Mouse (Mus musculus) adrenal gland, adult 8-10 months (tissue): ENCODE measurements around the gene Alg2. TPM values are rescaled to one million over a fixed set of nuclear protein-coding genes. Genes with fewer than 3 reads are reported as not detected.

Experiments used
- DNase-seq: peaks from one replicate; pipeline ENCODE4 v3.0.0; 2022
- total RNA-seq, 4 experiments: library from RNA; stranded (reverse); gene quantifications; 2 replicates each; pipeline ENCODE4 v1.2.4; 2022

Gene Alg2
- total RNA-seq, result 100 to 1,000 TPM; 173 to 205 (median 178) TPM

DNA sequence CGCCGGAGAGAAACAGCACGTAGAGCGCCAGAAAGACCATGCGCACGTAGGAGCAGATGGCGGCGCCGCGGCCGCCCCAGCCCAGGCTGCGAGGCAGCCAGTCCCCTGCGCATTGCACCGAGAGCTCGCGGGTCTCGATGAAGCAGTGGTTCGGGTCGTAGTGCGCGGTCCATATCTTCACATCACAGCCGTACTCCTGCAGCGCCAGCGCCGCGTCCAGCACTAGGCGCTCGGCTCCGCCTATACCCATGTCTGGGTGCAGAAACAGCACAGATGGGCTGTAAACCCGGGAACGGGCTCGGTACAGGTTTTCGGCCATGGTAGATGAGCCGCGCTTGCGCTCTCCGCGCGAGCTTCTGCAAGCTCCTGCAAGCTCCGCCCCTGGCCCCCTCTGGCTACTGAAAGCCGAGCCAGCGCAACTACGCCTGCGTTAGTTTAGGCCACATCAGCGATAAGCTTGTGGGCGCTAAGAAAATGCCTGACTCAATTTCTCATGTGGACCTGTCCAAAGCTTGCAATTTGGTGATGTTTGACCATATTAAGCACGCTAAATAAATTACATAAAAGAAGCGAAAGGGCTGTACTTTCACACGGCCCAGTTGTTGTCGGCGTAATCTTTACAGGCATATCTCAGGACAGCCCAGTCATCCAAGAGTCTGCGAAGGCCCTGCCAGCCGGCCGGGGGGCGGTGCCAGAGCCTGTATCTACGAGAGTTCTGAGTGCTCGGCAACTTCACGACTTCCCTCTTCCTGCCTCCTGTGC lies at the start of gene Alg2, which contains the start of gene Sec61b:
Alg2 (minus strand) TSS at position 366 of the 762 bp plus-strand sequence.
Sec61b (plus strand) TSS at position 691 of the 762 bp plus-strand sequence.
- peak; percentile 95 for DNase-seq

DNA sequence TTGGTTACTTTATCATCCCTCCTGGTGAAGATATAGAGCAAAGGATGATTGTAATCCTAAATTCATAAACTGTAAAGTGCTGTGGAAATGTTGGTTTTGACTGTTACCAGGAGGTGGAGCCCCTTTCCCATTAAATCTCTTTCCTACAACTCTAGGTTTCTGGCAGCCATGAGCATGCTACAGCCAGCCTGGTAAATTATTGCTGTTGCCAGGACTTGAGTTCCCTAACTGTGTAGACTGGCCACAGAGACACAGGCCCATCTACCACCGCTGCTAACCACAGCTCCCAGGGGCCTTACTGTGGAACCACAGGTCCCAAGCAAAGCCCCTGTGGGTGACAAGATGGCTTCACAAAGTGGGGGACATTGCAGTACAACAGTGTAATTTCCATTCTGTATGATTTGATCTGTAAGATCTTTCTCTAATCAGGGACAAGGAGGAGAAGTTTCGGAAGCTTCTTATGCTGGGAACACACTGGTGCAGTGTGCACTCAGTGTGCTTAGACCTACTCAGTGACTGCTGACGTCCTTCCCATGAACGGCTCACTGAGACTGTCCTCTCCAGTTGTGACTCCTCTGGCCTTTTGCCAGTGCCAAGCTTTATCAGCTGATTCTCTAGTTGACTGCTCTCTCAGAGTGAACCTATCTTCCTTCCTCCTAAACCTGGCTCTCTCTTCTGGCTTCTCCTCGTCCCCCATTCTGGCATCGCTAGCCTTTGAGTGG lies 47.9 kb upstream of the Alg2 start:
- DNase-seq, result no peak

DNA sequence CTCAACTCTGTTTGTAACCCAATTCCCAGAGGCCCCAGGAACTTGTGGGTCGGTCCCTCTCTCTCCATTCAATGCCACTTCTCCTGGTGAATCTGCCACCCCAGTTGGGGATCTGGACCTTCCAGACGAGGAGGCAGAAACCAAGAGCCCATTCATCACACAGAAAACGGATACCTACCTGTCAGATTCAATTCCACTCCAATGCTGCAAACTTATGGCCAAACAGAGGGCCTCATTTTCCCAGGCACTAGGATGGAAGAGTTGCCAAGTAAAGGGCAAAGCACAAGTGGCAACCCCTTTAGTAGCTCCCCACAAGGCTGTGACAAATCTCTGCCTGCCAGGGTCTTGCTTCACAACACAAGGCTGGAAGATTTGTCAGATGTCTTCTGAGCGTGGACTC lies 45.9 kb upstream of the Alg2 start:
- DNase-seq, result no peak

DNA sequence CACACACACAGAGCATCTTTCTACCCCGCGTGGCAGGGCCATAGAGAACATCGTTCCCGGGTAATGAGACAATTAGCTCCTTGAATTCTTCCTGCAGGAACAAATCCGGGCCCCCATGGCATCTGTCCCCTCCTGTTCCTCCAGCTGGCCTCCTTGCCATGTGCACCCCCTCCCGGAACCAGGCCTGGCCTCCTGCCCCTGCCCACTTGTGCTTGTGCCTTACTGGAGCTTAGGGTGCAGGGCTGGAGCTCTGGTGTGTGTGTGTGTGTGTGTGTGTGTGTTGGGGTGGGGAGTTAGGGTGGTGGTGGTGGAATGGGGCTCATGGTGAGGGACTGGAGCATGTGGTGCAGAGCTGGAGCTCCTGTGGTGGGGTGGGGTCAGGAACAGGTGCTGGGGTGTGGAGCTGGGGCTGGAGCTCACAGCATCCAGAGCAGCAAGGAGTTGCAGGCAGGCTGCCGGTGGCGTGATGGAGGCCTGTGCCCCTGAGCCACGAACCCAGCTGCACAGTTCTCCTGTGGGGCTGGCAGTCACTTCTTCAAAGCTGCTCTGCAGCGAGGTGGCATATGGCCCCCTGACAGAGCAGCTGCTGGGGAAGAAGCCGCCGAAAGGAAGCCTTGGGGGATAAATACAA lies 44.5 kb upstream of the Alg2 start:
- no peak for DNase-seq

DNA sequence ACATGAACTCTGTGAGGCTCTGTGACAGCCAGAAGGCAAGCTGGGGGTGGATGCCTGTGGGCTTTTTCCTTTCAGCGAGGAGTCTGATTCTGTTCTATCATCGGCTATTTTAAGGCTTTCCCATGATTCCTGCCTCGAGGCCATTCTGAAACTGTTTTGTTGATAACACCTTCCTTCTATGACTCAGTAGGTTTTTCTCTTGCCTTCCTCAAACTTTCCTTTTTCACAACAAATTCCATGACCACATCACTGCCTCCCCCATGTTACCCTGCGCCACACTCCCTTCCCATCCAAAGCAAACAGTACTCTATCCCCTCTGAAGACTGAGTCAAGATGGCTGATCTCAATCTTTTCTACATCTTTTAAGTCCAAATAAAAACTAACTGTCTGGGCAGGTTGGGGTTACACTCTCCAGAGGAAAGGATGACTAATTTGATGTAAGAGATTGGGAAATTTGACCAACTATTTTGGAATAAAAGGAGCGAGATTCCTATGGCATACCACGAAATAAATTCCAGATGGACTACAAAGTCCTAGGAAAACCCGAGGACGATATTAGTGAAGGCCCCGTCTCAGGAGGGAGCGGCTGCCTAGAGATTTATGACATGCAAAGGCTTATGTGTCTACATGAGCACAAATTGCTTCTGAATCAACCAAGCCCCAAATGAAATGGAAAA lies 30.8 kb upstream of the Alg2 start:
- no peak for DNase-seq

DNA sequence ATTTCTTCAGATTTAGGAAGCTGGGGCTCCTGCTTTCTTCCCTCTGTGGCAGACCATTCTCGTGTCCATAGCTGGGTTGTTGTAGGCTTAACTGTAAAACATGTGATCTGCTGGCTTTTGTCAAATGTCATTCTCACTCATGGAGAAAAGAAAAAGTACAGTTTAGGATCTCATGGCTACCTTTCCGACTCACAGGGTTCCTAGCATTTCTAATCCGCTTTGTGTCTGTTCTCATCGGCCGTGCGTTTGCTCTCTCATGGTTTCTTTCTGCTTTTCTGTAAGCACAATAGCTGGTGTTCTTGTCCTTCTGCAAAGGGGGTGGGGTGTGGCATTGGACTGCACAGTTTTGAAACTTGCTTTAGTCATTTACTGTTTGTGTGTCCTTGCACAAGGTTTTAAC lies 28.9 kb upstream of the Alg2 start:
- no peak for DNase-seq

DNA sequence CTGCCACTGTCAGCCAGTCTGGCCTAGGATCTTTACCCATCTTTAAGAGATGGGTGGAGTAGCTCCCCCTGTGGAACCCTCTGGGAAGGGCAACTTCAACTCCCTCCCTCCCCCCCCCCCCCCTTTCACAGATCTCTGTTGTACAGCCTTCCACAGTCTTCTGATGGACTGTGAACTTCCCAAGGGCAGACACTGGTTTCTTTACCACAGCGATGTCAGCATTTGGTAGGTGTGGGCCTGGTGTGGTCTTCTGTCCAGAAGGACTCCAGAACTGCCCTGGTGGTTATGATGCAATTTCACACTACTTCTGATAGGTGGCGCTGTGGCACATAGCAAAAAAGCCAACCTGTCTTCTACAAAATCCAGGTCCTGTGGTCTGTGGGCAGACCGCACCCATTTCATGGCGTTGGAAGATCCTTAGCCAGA lies 28.4 kb upstream of the Alg2 start:
- DNase-seq, result peak; percentile 40

DNA sequence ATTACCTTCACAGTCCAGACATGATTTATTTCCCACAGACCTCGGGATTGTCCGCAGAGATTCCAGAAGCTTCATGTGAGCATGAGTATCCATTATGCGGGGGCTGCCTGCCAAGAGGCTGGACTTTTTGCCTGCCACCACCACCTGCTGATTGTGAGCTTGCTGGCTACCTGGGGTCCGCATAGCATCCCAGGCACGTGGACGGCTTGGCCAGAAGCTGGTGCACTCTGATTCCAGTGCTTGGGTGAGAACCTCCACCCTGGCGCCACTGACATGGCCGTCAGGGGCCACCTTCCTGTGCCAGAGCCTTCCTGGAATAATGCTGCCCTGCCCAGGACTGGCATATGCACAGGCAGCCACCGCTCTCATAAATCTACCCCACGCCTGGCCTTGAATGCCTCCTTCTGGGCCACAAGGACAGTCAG lies 25.0 kb upstream of the Alg2 start:
- peak; percentile 81 for DNase-seq

DNA sequence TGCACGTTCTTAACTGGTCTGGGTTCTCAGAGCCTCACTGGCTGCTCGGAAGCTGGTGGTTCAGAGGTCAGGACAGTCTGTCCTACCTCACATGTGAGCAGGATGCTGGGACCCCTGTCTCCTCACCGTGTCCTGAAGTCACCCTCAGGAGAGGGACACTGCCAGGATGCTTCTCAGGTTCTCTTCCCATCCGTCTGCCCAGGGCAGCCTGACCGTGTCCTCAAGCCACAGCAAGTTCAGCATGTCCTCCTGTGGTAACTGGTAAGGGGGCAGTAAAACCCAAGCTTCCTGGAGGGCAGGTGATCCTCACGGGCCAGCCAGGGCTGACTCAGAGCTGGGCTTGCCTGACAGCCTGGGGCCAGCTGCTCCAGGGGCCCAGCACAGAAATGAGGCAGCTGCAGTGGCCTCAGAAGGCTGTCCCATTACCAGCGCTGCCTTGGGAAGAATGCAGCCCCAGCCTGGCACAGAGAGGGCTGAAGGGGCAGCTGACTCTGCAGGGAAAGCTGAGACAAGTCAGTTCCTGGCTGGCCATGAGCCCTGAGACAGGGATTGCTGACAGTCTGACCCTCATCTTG lies 23.8 kb upstream of the Alg2 start:
- DNase-seq, result no peak

DNA sequence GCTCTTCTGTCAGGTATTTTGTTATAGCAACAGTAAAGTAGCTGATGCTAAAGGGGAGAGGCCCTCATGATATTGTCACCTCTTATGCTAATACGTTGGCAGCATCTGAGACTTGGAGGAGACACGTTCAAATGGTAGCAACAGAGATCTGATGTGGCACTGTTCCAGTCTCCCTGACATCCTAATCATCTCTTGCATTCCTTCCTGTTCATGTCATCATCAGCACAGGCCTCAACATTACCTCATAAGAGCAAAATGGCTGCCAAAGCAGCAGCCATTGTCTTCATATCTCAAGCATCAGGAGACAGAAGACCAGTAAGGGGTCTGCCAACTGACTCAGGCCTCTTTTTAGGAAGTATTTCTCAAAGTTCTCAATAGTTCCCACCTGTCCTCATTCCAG lies 20.6 kb upstream of the Alg2 start:
- DNase-seq, result no peak

DNA sequence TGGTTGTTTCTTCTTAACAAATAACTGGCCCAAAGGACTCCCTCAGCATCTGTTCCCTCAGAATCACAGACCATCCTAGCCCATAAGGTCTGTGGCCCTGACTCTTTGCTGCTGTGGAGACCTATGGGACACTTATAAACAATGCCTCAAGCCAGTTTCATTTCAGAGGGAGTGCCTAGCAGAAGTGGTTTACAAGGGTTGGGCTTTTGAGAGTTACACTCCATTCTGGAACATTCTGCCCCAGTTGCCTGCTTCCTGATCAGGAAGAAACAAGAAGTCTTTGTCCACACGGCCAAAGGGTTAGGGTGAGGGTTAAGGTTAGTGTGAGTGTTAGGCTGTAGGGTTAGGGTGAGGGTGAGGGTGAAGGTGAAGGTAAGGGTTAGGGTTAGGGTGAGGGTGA lies 20.0 kb upstream of the Alg2 start:
- no peak for DNase-seq

DNA sequence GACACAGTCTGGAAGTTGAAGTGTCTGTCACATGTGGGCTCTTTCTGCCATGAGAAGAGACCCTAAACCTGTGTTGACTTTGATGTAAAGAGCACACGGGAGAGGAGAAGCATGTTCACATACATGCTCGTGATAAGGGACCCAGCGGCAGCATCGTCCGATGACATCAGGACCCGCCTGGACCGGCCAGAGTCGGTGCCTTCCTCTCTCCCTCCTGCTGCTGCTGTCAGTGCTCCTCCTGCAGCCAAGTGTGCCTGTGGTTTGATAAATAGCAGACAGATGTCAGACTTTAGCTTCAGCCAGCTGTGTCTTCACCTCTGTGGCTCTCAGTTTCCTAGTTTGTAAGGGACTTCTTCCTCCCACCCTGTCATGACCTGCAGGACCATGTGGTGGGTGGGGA lies 19.3 kb upstream of the Alg2 start:
- no peak for DNase-seq

DNA sequence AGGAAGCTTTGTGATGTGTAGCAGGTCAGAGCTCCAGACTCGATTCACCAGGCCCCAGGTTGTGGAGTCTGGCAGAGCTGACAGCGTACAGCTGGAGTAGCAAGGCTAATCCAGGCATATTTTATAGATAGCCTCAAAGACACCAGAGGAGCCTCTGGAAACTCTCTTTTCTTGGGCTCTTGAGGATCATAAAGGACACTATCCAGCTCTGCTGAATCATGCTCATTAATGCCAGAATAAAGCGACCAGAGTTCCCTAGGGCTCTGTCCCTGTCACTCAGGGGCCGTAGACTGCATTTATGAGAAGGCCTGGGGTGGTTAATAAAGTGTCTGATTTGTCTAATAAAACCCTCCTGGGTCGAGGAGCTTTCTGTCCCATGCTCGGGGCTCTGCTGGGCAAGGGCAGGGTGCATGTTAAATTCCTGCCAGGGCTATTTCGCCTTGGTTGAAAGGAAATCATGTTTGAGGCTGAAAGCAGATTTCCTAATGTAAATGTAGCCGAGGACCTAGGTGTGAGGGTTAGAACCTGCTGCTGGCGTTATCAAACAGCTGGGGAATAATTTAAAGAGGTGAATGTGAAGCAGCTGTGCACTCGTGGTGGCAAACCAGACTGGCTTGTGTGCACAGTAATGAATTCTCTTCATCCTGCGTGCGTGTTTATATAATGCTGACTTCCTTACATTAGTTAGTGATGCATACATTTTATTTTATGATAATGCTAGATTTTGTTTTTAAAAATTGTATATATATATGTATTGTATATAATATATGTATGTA lies 18.4 kb upstream of the Alg2 start:
- no peak for DNase-seq

DNA sequence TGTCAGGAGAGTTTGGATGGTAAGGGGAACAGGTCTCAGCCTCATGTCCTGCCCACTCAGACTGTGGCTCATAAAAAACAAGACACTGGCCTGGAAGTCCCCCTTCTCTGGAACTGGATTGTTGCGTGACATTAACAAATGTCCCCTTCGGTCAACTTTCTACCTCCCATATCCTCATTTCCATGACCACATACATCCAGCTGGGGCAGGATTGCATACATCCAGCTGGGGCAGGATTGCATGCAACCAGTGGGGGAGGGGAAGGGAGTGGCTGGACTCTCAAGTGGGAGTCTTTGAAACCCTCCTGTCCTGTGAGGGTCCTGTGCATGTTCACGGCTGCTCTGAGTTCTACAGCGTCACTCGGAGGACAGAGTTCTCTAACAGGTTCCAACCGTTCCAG lies 17.1 kb upstream of the Alg2 start:
- no peak for DNase-seq

DNA sequence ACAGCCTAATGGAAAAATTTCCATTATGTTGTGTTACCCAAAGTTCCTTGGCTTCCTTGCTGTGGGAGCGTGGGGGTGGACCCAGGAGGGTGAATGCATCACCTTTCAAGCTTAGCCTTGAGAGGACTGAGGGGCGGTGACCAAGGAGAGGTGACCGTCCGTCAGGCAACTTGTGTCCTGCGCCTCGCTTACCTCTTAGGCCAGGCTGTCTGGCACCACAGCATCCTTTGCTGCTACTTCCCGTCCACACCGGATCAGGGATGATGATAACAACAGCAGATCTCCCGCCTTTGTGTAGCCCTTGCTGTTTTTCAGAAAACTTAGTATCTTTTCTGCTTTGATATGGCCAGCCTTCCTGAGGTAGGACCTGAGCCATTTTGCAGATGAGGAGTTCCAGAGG lies 6.4 kb upstream of the Alg2 start:
- no peak for DNase-seq

DNA sequence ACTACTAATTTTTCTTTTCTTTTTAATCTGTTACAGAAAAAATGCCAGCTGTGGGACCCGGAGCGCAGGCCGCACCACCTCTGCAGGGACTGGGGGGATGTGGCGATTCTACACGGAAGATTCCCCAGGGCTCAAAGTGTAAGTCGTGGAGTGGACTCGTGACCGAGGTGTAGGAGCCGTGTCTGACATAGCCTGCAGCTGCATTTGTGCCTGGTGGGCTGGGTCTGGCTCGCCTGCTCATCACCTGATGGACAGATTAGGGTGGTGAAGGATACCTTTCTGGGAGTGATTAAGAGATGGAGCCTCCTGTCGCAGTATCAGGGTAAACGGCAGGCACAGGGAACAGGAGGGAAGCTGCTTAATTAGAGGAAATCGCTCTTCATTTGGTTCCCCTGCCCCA lies 6.0 kb upstream of the Alg2 start:
- no peak for DNase-seq

DNA sequence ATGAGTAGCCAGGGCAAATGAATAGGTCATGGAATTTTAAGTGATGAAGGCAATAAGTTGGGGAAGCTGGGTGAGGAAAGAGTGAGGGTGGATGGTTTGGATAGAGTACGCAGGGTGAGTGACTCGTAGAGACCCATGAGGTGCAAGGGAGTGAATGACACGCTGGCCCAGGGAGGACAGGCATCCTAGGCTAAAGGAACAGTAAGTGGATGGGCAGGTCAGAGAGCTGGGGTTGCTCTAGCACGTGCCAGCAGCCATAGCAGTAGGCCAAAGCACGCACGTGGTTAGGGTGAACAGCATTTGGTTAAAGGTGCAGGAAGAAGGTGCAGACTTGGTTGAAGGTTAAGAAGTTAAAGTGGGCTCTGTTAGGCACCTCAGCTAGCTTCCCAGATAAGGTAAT lies 3.4 kb upstream of the Alg2 start:
- DNase-seq, result no peak

DNA sequence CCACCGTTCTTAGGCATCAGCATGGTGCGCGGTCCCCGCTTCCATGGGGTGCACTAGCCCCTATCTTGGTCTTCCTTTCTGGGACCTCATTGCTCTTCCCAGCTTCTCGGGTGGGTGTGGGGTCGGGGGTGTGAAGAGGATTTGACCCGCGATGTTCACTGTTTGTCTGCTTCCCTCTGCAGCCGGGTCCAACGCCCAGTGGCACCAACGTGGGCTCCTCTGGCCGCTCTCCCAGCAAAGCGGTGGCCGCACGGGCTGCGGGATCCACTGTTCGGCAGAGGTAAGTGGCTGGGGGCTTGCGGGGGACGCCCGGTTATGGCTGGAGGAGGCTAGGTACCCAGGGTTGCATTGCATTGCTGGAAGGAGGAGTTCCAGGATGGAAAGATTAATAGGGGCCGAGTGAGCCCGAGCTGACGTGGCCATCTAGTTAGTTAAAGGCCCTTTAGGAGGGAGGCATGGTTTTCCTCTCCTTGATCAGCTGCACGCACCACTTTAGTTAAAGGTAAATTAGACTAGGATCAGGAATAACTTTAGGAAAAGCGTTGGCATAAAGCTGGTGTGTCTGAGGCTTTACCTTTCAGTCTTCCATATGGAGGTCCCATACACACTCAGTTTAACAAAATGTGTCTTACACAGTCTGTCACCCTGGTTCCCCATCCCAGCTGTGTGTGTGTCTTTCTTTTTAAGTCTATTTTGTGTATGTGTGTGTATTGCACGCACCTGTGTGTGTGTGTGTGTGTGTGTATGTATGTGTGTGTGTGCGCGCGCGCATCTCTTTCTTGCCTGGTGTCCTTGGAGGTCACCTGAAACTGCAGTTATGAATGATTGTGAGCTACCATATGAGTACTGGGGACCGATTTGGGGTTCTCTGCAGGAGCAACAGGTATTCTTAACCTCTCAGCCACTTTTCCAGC lies 854 bp upstream of the Alg2 start:
- DNase-seq, result peak; percentile 41

DNA sequence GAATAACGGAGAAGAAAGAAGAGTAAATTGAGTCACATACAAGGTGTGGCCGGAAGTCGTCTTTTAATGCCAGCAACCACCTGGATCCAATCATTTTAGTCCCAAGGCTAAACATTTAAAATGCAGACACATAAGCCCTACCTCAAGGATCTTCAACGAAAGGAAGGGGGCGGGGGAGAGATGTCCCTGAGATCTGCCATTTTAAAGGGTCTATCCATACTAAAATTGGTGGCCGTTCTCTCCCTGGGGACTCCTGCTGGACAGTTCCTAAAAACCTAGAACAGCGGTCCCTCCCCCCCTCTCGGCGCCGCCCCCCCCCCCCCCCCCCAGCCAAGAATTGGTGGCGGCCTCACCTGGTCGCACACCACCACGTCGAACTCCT lies 556 bp downstream of the Alg2 start:
- no peak for DNase-seq

DNA sequence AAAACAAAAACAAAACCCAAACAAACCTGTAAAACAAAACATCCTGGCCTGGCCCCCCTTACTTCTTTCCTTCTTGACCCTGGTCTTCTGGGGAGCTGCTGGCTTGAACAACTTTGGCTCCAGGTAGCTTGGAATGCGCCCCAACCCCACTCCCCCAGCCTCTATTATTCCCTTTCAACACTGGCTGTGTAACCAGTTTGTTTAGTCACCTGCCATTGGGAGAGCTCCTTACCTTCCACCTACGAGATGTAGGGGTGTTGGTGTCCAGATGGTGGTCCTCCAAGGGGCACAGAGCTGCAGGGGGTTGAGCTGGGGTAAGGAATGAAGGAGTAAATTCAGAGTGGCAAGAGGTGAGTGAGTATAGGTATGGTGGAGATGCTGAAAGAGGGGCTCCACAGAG lies 6.9 kb downstream of the Alg2 start:
- DNase-seq, result no peak
